Mouse (Mus musculus): ENCODE data around the gene Spata25. TPM values are rescaled to one million over a fixed set of nuclear protein-coding genes. Genes with fewer than 3 reads are reported as not detected.

The Spata25 gene
- polyA plus RNA-seq, 1 experiment = not detected

- H3K4me3 ChIP-seq (ENCODE audit: insufficient read depth, poor library complexity, severe bottlenecking) = no peak overlapping the region
- H3K79me2 ChIP-seq (ENCODE audit: control insufficient read depth, insufficient read depth) = peaks cover 7% of the 10 kb centered on the region
- peaks cover 75% of the 10 kb centered on the region for H3K36me3 ChIP-seq (ENCODE audit: control insufficient read depth, insufficient read depth)
- H3K79me3 ChIP-seq (ENCODE audit: low read depth) = no peaks in the 10 kb centered on the region
- H3K27me3 ChIP-seq (ENCODE audit: control insufficient read depth, insufficient read depth, insufficient read length) = no peaks in the 10 kb centered on the region
- TF ChIP-seq FOSL1 (IDR thresholded peaks at IDR 0.05; ENCODE audit: insufficient read depth, low read length, poor library complexity, severe bottlenecking) = no peak
- TF ChIP-seq USF1 (IDR thresholded peaks at IDR 0.05; ENCODE audit: low read depth) = no peak
- no peak for TF ChIP-seq MYOG (IDR thresholded peaks at IDR 0.05; ENCODE audit: control insufficient read depth, extremely low read depth, insufficient read length)
- TF ChIP-seq MAX (IDR thresholded peaks at IDR 0.05) = no peak
- TF ChIP-seq CEBPB (IDR thresholded peaks at IDR 0.05; ENCODE audit: low read depth) = no peak
- no peak for TF ChIP-seq CTCF (IDR thresholded peaks at IDR 0.05; ENCODE audit: control insufficient read depth, insufficient read depth, insufficient read length)
- no peak for TF ChIP-seq MYOD1 (IDR thresholded peaks at IDR 0.05; ENCODE audit: control insufficient read depth, insufficient read length, low read depth)
- no peak overlapping the region for H3ac ChIP-seq (ENCODE audit: control insufficient read depth, insufficient read length, low read depth)
These were observed 35.7 kb downstream of the Spata25 start for GRCm38 (mm10) chr2:164792400-164793190.

DNA sequence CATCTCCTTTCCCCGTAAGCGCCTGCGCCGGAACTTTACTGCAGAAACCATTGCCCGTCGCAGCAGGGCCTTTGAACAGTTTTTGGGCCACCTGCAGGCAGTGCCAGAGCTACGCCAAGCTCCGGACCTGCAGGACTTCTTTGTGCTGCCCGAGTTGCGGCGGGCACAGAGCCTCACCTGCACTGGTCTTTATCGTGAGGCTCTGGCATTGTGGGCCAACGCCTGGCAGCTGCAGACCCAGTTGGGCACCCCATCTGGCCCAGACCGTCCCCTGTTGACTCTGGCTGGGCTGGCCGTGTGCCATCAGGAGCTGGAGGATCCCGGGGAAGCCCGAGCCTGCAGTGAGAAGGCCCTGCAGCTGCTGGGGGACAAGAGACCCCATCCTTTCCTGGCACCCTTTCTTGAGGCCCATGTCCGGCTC lies 36.5 kb downstream of the Spata25 start:
- H3K36me3 ChIP-seq (ENCODE audit: control insufficient read depth, insufficient read depth) = peaks cover 69% of the 10 kb centered on the region
- TF ChIP-seq MYOG (IDR thresholded peaks at IDR 0.05; ENCODE audit: control insufficient read depth, extremely low read depth, insufficient read length) (no peak), CEBPB (IDR thresholded peaks at IDR 0.05; ENCODE audit: low read depth) (no peak), CTCF (IDR thresholded peaks at IDR 0.05; ENCODE audit: control insufficient read depth, insufficient read depth, insufficient read length) (no peak), FOSL1 (IDR thresholded peaks at IDR 0.05; ENCODE audit: insufficient read depth, low read length, poor library complexity, severe bottlenecking) (no peak), MYOD1 (IDR thresholded peaks at IDR 0.05; ENCODE audit: control insufficient read depth, insufficient read length, low read depth) (no peak), USF1 (IDR thresholded peaks at IDR 0.05; ENCODE audit: low read depth) (no peak), MAX (IDR thresholded peaks at IDR 0.05) (no peak)

DNA sequence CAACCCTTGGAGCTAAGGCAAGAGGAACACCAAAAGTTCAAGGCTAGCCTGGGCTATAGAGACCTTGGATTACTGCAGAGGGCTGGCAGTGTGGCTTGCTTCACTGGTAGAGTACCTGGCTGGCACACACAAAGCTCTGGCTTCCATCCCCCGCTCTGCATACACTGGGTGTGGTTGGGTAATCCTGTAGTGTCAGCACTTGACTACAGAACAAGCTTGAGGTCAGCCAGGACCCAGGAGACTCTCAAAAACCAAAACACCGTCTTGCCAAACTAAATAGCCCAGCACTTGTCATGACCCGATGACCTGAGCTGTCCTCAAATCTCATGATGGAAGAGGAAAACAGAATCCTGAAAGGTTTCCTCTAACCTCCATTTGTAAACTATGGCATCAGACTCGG lies 37.9 kb downstream of the Spata25 start:
- Histone ChIP-seq H3K4me3 (ENCODE audit: insufficient read depth, poor library complexity, severe bottlenecking) (no peak overlapping the region), H3K79me2 (ENCODE audit: control insufficient read depth, insufficient read depth) (peaks cover 9% of the 10 kb centered on the region), H3ac (ENCODE audit: control insufficient read depth, insufficient read length, low read depth) (no peak overlapping the region), H3K27me3 (ENCODE audit: control insufficient read depth, insufficient read depth, insufficient read length) (no peaks in the 10 kb centered on the region), H3K36me3 (ENCODE audit: control insufficient read depth, insufficient read depth) (peaks cover 62% of the 10 kb centered on the region), H3K79me3 (ENCODE audit: low read depth) (no peaks in the 10 kb centered on the region)
- TF ChIP-seq USF1 (IDR thresholded peaks at IDR 0.05; ENCODE audit: low read depth) (no peak), FOSL1 (IDR thresholded peaks at IDR 0.05; ENCODE audit: insufficient read depth, low read length, poor library complexity, severe bottlenecking) (no peak), MYOD1 (IDR thresholded peaks at IDR 0.05; ENCODE audit: control insufficient read depth, insufficient read length, low read depth) (no peak), MAX (IDR thresholded peaks at IDR 0.05) (no peak)

More for the DNA sequence above, 36.5 kb downstream of the Spata25 start:
- H3K79me3 ChIP-seq (ENCODE audit: low read depth) = no peaks in the 10 kb centered on the region
- peaks cover 9% of the 10 kb centered on the region for H3K79me2 ChIP-seq (ENCODE audit: control insufficient read depth, insufficient read depth)
- H3K27me3 ChIP-seq (ENCODE audit: control insufficient read depth, insufficient read depth, insufficient read length) = no peaks in the 10 kb centered on the region
- H3ac ChIP-seq (ENCODE audit: control insufficient read depth, insufficient read length, low read depth) = no peak overlapping the region
- H3K4me3 ChIP-seq (ENCODE audit: insufficient read depth, poor library complexity, severe bottlenecking) = no peak overlapping the region

DNA sequence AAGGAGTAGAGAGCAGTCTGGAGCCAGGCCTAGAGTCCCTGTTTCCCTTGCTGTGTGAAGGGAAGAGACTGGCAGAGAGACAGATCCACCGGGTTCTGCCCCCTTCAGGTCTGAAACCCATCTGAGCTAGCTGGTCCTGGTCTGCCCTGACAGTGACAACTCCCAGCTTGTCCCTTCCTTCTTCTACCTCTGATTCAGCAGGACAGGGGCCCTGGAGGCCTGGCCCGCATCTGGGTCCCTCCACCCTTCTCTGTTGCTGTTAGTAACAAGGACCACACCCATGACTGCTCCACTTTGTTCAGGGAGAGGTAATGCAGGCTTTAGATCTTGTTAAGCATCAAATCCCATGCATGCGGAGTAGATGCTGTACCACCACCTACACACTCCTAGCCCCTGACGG lies 39.9 kb downstream of the Spata25 start:
- no peak overlapping the region for H3ac ChIP-seq (ENCODE audit: control insufficient read depth, insufficient read length, low read depth)
- no peaks in the 10 kb centered on the region for H3K27me3 ChIP-seq (ENCODE audit: control insufficient read depth, insufficient read depth, insufficient read length)
- no peak for TF ChIP-seq CEBPB (IDR thresholded peaks at IDR 0.05; ENCODE audit: low read depth)
- TF ChIP-seq CTCF (IDR thresholded peaks at IDR 0.05; ENCODE audit: control insufficient read depth, insufficient read depth, insufficient read length) = no peak
- no peak for TF ChIP-seq USF1 (IDR thresholded peaks at IDR 0.05; ENCODE audit: low read depth)
- no peak for TF ChIP-seq MYOD1 (IDR thresholded peaks at IDR 0.05; ENCODE audit: control insufficient read depth, insufficient read length, low read depth)
- TF ChIP-seq MYOG (IDR thresholded peaks at IDR 0.05; ENCODE audit: control insufficient read depth, extremely low read depth, insufficient read length) = no peak
- no peak for TF ChIP-seq MAX (IDR thresholded peaks at IDR 0.05)
- no peak for TF ChIP-seq FOSL1 (IDR thresholded peaks at IDR 0.05; ENCODE audit: insufficient read depth, low read length, poor library complexity, severe bottlenecking)
- no peaks in the 10 kb centered on the region for H3K79me3 ChIP-seq (ENCODE audit: low read depth)
- peaks cover 46% of the 10 kb centered on the region for H3K36me3 ChIP-seq (ENCODE audit: control insufficient read depth, insufficient read depth)
- peaks cover 9% of the 10 kb centered on the region for H3K79me2 ChIP-seq (ENCODE audit: control insufficient read depth, insufficient read depth)
- no peak overlapping the region for H3K4me3 ChIP-seq (ENCODE audit: insufficient read depth, poor library complexity, severe bottlenecking)

DNA sequence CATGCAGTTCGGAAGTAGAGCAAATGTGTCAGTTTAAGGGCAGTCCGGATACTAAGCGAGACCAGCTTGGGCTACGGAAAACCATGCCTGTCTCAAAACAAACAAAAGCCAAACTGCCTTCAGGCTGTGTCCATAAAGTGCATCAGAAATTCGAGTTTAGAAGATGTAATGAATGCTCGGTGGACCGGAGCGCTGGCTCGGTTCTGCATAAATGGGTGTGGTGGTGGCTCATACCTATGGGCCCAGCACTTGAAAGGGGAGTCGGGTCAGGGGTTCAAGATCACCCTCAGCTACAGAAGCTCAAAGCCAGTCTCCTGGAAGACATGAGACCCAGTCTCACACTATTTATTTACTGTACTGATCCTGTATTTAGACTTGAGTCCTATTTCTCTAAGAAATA lies 40.6 kb downstream of the Spata25 start:
- Histone ChIP-seq H3K36me3 (ENCODE audit: control insufficient read depth, insufficient read depth) (peaks cover 42% of the 10 kb centered on the region), H3K4me3 (ENCODE audit: insufficient read depth, poor library complexity, severe bottlenecking) (no peak overlapping the region), H3K27me3 (ENCODE audit: control insufficient read depth, insufficient read depth, insufficient read length) (no peaks in the 10 kb centered on the region), H3K79me2 (ENCODE audit: control insufficient read depth, insufficient read depth) (peaks cover 9% of the 10 kb centered on the region), H3ac (ENCODE audit: control insufficient read depth, insufficient read length, low read depth) (no peak overlapping the region), H3K79me3 (ENCODE audit: low read depth) (no peaks in the 10 kb centered on the region)
- TF ChIP-seq CTCF (IDR thresholded peaks at IDR 0.05; ENCODE audit: control insufficient read depth, insufficient read depth, insufficient read length) (no peak), MYOD1 (IDR thresholded peaks at IDR 0.05; ENCODE audit: control insufficient read depth, insufficient read length, low read depth) (no peak), USF1 (IDR thresholded peaks at IDR 0.05; ENCODE audit: low read depth) (no peak), FOSL1 (IDR thresholded peaks at IDR 0.05; ENCODE audit: insufficient read depth, low read length, poor library complexity, severe bottlenecking) (no peak), MYOG (IDR thresholded peaks at IDR 0.05; ENCODE audit: control insufficient read depth, extremely low read depth, insufficient read length) (no peak), CEBPB (IDR thresholded peaks at IDR 0.05; ENCODE audit: low read depth) (no peak), MAX (IDR thresholded peaks at IDR 0.05) (no peak)
